Mouse (Mus musculus): ENCODE measurements around the gene Fkbp5. TPM values are rescaled to one million over a fixed set of nuclear protein-coding genes. Genes with fewer than 3 reads are reported as not detected.

Fkbp5 gene
- polyA plus RNA-seq, 1 experiment from 2014 or later = 26.9 TPM

GRCm38 (mm10) chr17:28460388-28460787 lies 56.9 kb downstream of the Fkbp5 start:
- no peak overlapping the region for H3K4me3 ChIP-seq (ENCODE audit: low read depth, low read length)
- no peak for DNase-seq (ENCODE audit: low spot score)
- no peaks in the 10 kb centered on the region for H3K27me3 ChIP-seq (replicated peaks; ENCODE audit: insufficient read depth, low read length)
- no peaks in the 10 kb centered on the region for H3K36me3 ChIP-seq (ENCODE audit: insufficient read depth, low read length)
- WGBS = 92% methylated on average over 1 of the region's 1 CpGs
- no peaks in the 10 kb centered on the region for H3K9me3 ChIP-seq (ENCODE audit: low read length)
- TF ChIP-seq CTCF (IDR thresholded peaks at IDR 0.05) (no peak), EP300 (IDR thresholded peaks at IDR 0.05) (no peak)
- no peak for ATAC-seq
- H3K27ac ChIP-seq (ENCODE audit: low read length) = 0 out of 2 replicates have a peak overlapping the region, but pooled peaks have one; percentile 40
- H3K4me2 ChIP-seq (replicated peaks; ENCODE audit: low read depth, low read length) = no peak overlapping the region
- H3K9ac ChIP-seq (replicated peaks; ENCODE audit: low read depth) = no peak overlapping the region
- H3K4me1 ChIP-seq (ENCODE audit: insufficient read depth, low read depth, low read length) = no peaks in the 10 kb centered on the region; the same call in 1 of the 2 replicates

GRCm38 (mm10) chr17:28455098-28455497 lies 62.2 kb downstream of the Fkbp5 start:
- Histone ChIP-seq H3K4me3 (ENCODE audit: low read depth, low read length) (no peak overlapping the region), H3K9ac (replicated peaks; ENCODE audit: low read depth) (no peak overlapping the region), H3K36me3 (ENCODE audit: insufficient read depth, low read length) (no peaks in the 10 kb centered on the region), H3K27me3 (replicated peaks; ENCODE audit: insufficient read depth, low read length) (no peaks in the 10 kb centered on the region), H3K9me3 (ENCODE audit: low read length) (no peaks in the 10 kb centered on the region), H3K4me2 (replicated peaks; ENCODE audit: low read depth, low read length) (no peak overlapping the region), H3K27ac (ENCODE audit: low read length) (no peak overlapping the region), H3K4me1 (ENCODE audit: insufficient read depth, low read depth, low read length) (no peaks in the 10 kb centered on the region)
- no peak for TF ChIP-seq EP300 (IDR thresholded peaks at IDR 0.05)
- peak; percentile 78 for TF ChIP-seq CTCF (IDR thresholded peaks at IDR 0.05)
- ATAC-seq (no peak), DNase-seq (ENCODE audit: low spot score) (peak; percentile 58)
- WGBS = 47% methylated on average over 4 of the region's 4 CpGs

GRCm38 (mm10) chr17:28452889-28453288 lies 64.4 kb downstream of the Fkbp5 start:
- TF ChIP-seq CTCF (IDR thresholded peaks at IDR 0.05) = no peak
- no peak for DNase-seq (ENCODE audit: low spot score)
- H3K27ac ChIP-seq (ENCODE audit: low read length) = no peak overlapping the region
- no peaks in the 10 kb centered on the region for H3K36me3 ChIP-seq (ENCODE audit: insufficient read depth, low read length)
- no peak overlapping the region for H3K4me3 ChIP-seq (ENCODE audit: low read depth, low read length)
- 62% methylated on average over 6 of the region's 6 CpGs for WGBS
- no peak overlapping the region for H3K4me2 ChIP-seq (replicated peaks; ENCODE audit: low read depth, low read length)
- H3K9ac ChIP-seq (replicated peaks; ENCODE audit: low read depth) = no peak overlapping the region
- ATAC-seq = no peak
- no peaks in the 10 kb centered on the region for H3K4me1 ChIP-seq (ENCODE audit: insufficient read depth, low read depth, low read length)
- H3K9me3 ChIP-seq (ENCODE audit: low read length) = no peaks in the 10 kb centered on the region
- H3K27me3 ChIP-seq (replicated peaks; ENCODE audit: insufficient read depth, low read length) = no peaks in the 10 kb centered on the region

GRCm38 (mm10) chr17:28451914-28452313 lies 65.4 kb downstream of the Fkbp5 start:
- no peaks in the 10 kb centered on the region for H3K36me3 ChIP-seq (ENCODE audit: insufficient read depth, low read length)
- H3K4me2 ChIP-seq (replicated peaks; ENCODE audit: low read depth, low read length) = no peak overlapping the region
- no peaks in the 10 kb centered on the region for H3K9me3 ChIP-seq (ENCODE audit: low read length)
- no peak overlapping the region for H3K27ac ChIP-seq (ENCODE audit: low read length)
- TF ChIP-seq CTCF (IDR thresholded peaks at IDR 0.05) (no peak), EP300 (IDR thresholded peaks at IDR 0.05) (no peak)
- no peaks in the 10 kb centered on the region for H3K27me3 ChIP-seq (replicated peaks; ENCODE audit: insufficient read depth, low read length)
- no peaks in the 10 kb centered on the region for H3K4me1 ChIP-seq (ENCODE audit: insufficient read depth, low read depth, low read length)
- no peak overlapping the region for H3K9ac ChIP-seq (replicated peaks; ENCODE audit: low read depth)
- WGBS = 77% methylated on average over 3 of the region's 3 CpGs
- H3K4me3 ChIP-seq (ENCODE audit: low read depth, low read length) = no peak overlapping the region
- no peak for ATAC-seq
- DNase-seq (ENCODE audit: low spot score) = no peak

- Histone ChIP-seq H3K9ac (replicated peaks; ENCODE audit: low read depth) (no peak overlapping the region), H3K27ac (ENCODE audit: low read length) (no peak overlapping the region), H3K36me3 (ENCODE audit: insufficient read depth, low read length) (no peaks in the 10 kb centered on the region), H3K9me3 (ENCODE audit: low read length) (no peaks in the 10 kb centered on the region), H3K27me3 (replicated peaks; ENCODE audit: insufficient read depth, low read length) (no peaks in the 10 kb centered on the region), H3K4me3 (ENCODE audit: low read depth, low read length) (no peak overlapping the region), H3K4me1 (ENCODE audit: insufficient read depth, low read depth, low read length) (no peaks in the 10 kb centered on the region), H3K4me2 (replicated peaks; ENCODE audit: low read depth, low read length) (no peak overlapping the region)
- DNase-seq (ENCODE audit: low spot score) = no peak
- no peak for ATAC-seq
- no peak for TF ChIP-seq EP300 (IDR thresholded peaks at IDR 0.05)
- TF ChIP-seq CTCF (IDR thresholded peaks at IDR 0.05) = no peak
- WGBS = 55% methylated on average over 5 of the region's 5 CpGs
These were observed 65.8 kb downstream of the Fkbp5 start for GRCm38 (mm10) chr17:28451487-28451886.

- Histone ChIP-seq H3K4me1 (ENCODE audit: insufficient read depth, low read depth, low read length) (no peaks in the 10 kb centered on the region), H3K9me3 (ENCODE audit: low read length) (no peaks in the 10 kb centered on the region), H3K27me3 (replicated peaks; ENCODE audit: insufficient read depth, low read length) (no peaks in the 10 kb centered on the region), H3K4me3 (ENCODE audit: low read depth, low read length) (no peak overlapping the region), H3K4me2 (replicated peaks; ENCODE audit: low read depth, low read length) (no peak overlapping the region), H3K9ac (replicated peaks; ENCODE audit: low read depth) (no peak overlapping the region), H3K27ac (ENCODE audit: low read length) (no peak overlapping the region), H3K36me3 (ENCODE audit: insufficient read depth, low read length) (no peaks in the 10 kb centered on the region)
- WGBS = 60% methylated on average over 6 of the region's 6 CpGs
- no peak for ATAC-seq
- DNase-seq (ENCODE audit: low spot score) = no peak
- no peak for TF ChIP-seq CTCF (IDR thresholded peaks at IDR 0.05)
- no peak for TF ChIP-seq EP300 (IDR thresholded peaks at IDR 0.05)
These were observed 69.1 kb downstream of the Fkbp5 start for GRCm38 (mm10) chr17:28448225-28448624.

- 76% methylated on average over 7 of the region's 7 CpGs for WGBS
- Histone ChIP-seq H3K4me2 (replicated peaks; ENCODE audit: low read depth, low read length) (no peak overlapping the region), H3K27ac (ENCODE audit: low read length) (no peak overlapping the region), H3K9me3 (ENCODE audit: low read length) (no peaks in the 10 kb centered on the region), H3K4me1 (ENCODE audit: insufficient read depth, low read depth, low read length) (no peaks in the 10 kb centered on the region), H3K27me3 (replicated peaks; ENCODE audit: insufficient read depth, low read length) (no peaks in the 10 kb centered on the region), H3K9ac (replicated peaks; ENCODE audit: low read depth) (no peak overlapping the region), H3K36me3 (ENCODE audit: insufficient read depth, low read length) (no peaks in the 10 kb centered on the region), H3K4me3 (ENCODE audit: low read depth, low read length) (no peak overlapping the region)
- TF ChIP-seq EP300 (IDR thresholded peaks at IDR 0.05) = no peak
- TF ChIP-seq CTCF (IDR thresholded peaks at IDR 0.05) = no peak
- DNase-seq (ENCODE audit: low spot score) (no peak), ATAC-seq (no peak)
These were observed 69.5 kb downstream of the Fkbp5 start for GRCm38 (mm10) chr17:28447789-28448188.
